Mouse (Mus musculus) heart, postnatal 0 days (tissue): Measurements from ENCODE around the gene Man2a1.

Source experiments
- CTCF ChIP-seq: IDR thresholded peaks from 2 replicates; pipeline ENCODE4 v1.5.1; 2016; ENCODE audit warnings: antibody characterized with exemption, control low read depth, low read depth
- EP300 ChIP-seq: IDR thresholded peaks from 2 replicates; pipeline ENCODE4 v1.6.1; 2016; ENCODE audit warnings: antibody characterized with exemption, low read depth

DNA sequence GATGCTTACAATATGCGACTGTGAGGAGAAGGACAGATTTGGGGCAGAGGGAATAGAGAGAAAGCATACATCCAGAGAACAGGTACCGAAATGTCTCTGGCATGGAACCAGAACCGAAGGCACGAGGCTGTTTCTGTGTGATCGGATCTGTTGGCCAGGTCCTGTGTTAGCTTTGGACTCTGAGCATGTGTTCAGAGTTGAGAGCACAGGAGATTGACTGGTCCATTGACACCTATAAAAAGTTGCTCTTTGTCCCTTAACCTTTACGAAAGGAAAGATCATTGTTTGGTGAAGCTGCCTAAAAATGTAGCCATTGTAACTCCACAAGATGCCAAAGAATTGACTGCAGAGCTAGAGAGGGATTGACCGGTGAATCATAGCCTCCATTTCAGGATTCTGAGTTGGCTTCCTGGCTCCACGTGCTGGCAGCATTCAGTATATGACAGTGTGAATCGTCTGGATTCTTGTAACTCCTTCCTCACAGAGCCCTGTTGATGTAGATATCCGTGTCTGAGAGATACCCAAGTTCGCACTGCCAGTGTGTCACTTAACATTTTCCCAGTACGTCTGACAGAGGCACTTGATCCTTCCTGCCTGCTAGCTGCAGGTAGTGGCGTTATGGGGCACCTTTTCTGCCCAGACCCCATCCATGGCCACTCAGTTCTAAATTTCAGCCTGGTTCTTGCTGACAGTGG, 143.2 kb downstream of the Man2a1 start:
- no peak for TF ChIP-seq EP300
- TF ChIP-seq CTCF, result no peak
